Mouse (Mus musculus) stomach, postnatal 0 days (tissue): ENCODE measurements around the gene B3glct. TPM values are rescaled to one million over a fixed set of nuclear protein-coding genes. Genes with fewer than 3 reads are reported as not detected.

Source experiments
- ATAC-seq: fragments of 200-750 bp; cut with Nextera tagmentation; 2 replicates; pipeline ENCODE4 v1.8.0; 2017; ENCODE audit not compliant: low FRiP score, low TSS enrichment
- DNase-seq: peaks from one replicate; pipeline ENCODE4 v3.0.0-alpha.2; 2016; ENCODE audit warnings: low spot score
- H3K27ac ChIP-seq: fragments of 300-500 bp; sonication (generic); replicated peaks from 2 replicates; pipeline ENCODE4 v1.5.1; 2014; ENCODE audit warnings: mild to moderate bottlenecking, control low read depth
- H3K27me3 ChIP-seq: fragments of 300-500 bp; sonication (generic); 2 replicates; pipeline ENCODE4 v1.6.1; 2014; ENCODE audit warnings: low read length; ENCODE audit not compliant: control insufficient read depth, insufficient read depth
- H3K36me3 ChIP-seq: fragments of 300-500 bp; sonication (generic); 2 replicates; pipeline ENCODE4 v1.6.1; 2014; ENCODE audit warnings: low read length, mixed read lengths; ENCODE audit not compliant: control insufficient read depth, insufficient read depth
- H3K4me1 ChIP-seq: fragments of 300-500 bp; sonication (generic); replicated peaks from 2 replicates; pipeline ENCODE4 v1.6.1; 2014; ENCODE audit warnings: antibody characterized with exemption; ENCODE audit not compliant: control insufficient read depth, insufficient read depth
- H3K4me2 ChIP-seq: fragments of 300-500 bp; sonication (generic); replicated peaks from 2 replicates; pipeline ENCODE4 v1.6.1; 2014; ENCODE audit warnings: low read depth, mild to moderate bottlenecking, control low read depth, moderate library complexity
- H3K4me3 ChIP-seq: fragments of 300-500 bp; sonication (generic); 2 replicates; pipeline ENCODE4 v1.5.1; 2014; ENCODE audit warnings: low read depth, low read length, control low read depth
- H3K9ac ChIP-seq: fragments of 300-500 bp; sonication (generic); 2 replicates; pipeline ENCODE4 v1.6.1; 2014; ENCODE audit warnings: mild to moderate bottlenecking, low read length, control low read depth, mixed read lengths
- H3K9me3 ChIP-seq: fragments of 300-500 bp; sonication (generic); 2 replicates; pipeline ENCODE4 v1.6.1; 2016; ENCODE audit warnings: low read length; ENCODE audit not compliant: control insufficient read depth
- CTCF ChIP-seq: IDR thresholded peaks from 2 replicates; pipeline ENCODE4 v1.5.1; 2016; ENCODE audit warnings: antibody characterized with exemption, low read depth, mild to moderate bottlenecking, moderate library complexity
- EP300 ChIP-seq: optimal IDR thresholded peaks from 2 replicates; pipeline ENCODE3; 2016; ENCODE audit warnings: antibody characterized with exemption
- WGBS: fragments of 180-500 bp; shearing (Covaris S2); extraction: QIAGEN DNeasy Blood & Tissue Kit; methylation state at CpG from one replicate; pipeline ENCODE4 v1.1.7; 2014; 5-methylcytosine and 5-hydroxymethylcytosine counted together
- polyA plus RNA-seq: library from polyadenylated mRNA; unstranded; fragments of >200 nt; fragmentation: Nextera tagmentation; extraction: Ambion mirVana; gene quantifications from 2 replicates; pipeline ENCODE4 v1.2.1, GENCODE M21; 2015

Gene B3glct
- polyA plus RNA-seq, 1 experiment from 2014 or later, result 6.2 TPM

GRCm38 (mm10) chr5:149695077-149695750 lies 17.2 kb downstream of the B3glct start:
- Histone ChIP-seq H3K4me2 (no peak overlapping the region), H3K36me3 (no peaks in the 10 kb centered on the region), H3K4me3 (no peak overlapping the region), H3K9me3 (no peaks in the 10 kb centered on the region), H3K27me3 (no peaks in the 10 kb centered on the region), H3K4me1 (no peaks in the 10 kb centered on the region), H3K27ac (no peak overlapping the region), H3K9ac (no peak overlapping the region)
- TF ChIP-seq EP300, result no peak
- no peak for TF ChIP-seq CTCF
- WGBS, result 84% methylated on average over 18 of the region's 18 CpGs
- ATAC-seq (no peak), DNase-seq (no peak)

DNA sequence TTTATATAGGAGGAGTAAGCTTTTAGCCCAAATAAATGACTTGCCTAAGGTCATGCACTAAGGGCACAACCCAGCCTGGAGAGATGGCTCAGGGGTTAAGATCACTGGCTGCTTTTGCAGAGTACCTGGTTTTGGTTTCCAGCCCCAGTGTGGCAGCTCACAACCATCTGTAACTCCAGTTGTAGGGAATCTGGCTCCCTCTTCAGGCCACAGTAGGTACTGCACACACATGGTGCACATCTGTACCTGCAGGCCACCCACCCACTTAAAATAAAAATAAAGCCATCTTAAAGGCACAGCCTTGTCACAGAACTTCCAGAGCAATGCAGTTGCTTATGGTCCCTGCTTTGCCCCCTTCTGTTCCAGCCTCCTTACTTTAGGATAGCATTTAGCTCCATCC lies 24.7 kb downstream of the B3glct start:
- TF ChIP-seq CTCF, result peak; percentile 41
- no peak for TF ChIP-seq EP300
- Histone ChIP-seq H3K27me3 (no peaks in the 10 kb centered on the region), H3K4me2 (no peak overlapping the region), H3K9me3 (no peaks in the 10 kb centered on the region), H3K36me3 (no peaks in the 10 kb centered on the region), H3K9ac (no peak overlapping the region), H3K4me1 (no peaks in the 10 kb centered on the region), H3K27ac (no peak overlapping the region), H3K4me3 (no peak overlapping the region)
- DNase-seq (no peak), ATAC-seq (no peak)

- no peaks in the 10 kb centered on the region for H3K36me3 ChIP-seq
- no peak for ATAC-seq
- TF ChIP-seq EP300 (no peak), CTCF (peak; percentile 42)
- no peaks in the 10 kb centered on the region for H3K9me3 ChIP-seq
- no peak overlapping the region for H3K4me3 ChIP-seq
- H3K4me1 ChIP-seq, result no peaks in the 10 kb centered on the region
- no peak overlapping the region for H3K9ac ChIP-seq
- 93% methylated on average over 4 of the region's 4 CpGs for WGBS
- DNase-seq, result no peak
- H3K27ac ChIP-seq, result no peak overlapping the region
- no peak overlapping the region for H3K4me2 ChIP-seq
- H3K27me3 ChIP-seq, result no peaks in the 10 kb centered on the region
Measured at GRCm38 (mm10) chr5:149711545-149711944, 33.5 kb downstream of the B3glct start.

GRCm38 (mm10) chr5:149713170-149713774 lies 35.2 kb downstream of the B3glct start:
- ATAC-seq (no peak), DNase-seq (peak; percentile 56)
- no peak overlapping the region for H3K4me3 ChIP-seq
- H3K9me3 ChIP-seq, result no peaks in the 10 kb centered on the region
- H3K27me3 ChIP-seq, result no peaks in the 10 kb centered on the region
- H3K4me2 ChIP-seq, result no peak overlapping the region
- TF ChIP-seq CTCF (peak; percentile 73), EP300 (no peak)
- no peaks in the 10 kb centered on the region for H3K36me3 ChIP-seq
- H3K27ac ChIP-seq, result no peak overlapping the region
- no peak overlapping the region for H3K9ac ChIP-seq
- H3K4me1 ChIP-seq, result no peaks in the 10 kb centered on the region
- 50% methylated on average over 11 of the region's 11 CpGs for WGBS

- no peak for ATAC-seq
- WGBS, result 80% methylated on average over 16 of the region's 16 CpGs
- H3K27ac ChIP-seq, result no peak overlapping the region
Measured at GRCm38 (mm10) chr5:149713834-149714233, 35.8 kb downstream of the B3glct start.

DNA sequence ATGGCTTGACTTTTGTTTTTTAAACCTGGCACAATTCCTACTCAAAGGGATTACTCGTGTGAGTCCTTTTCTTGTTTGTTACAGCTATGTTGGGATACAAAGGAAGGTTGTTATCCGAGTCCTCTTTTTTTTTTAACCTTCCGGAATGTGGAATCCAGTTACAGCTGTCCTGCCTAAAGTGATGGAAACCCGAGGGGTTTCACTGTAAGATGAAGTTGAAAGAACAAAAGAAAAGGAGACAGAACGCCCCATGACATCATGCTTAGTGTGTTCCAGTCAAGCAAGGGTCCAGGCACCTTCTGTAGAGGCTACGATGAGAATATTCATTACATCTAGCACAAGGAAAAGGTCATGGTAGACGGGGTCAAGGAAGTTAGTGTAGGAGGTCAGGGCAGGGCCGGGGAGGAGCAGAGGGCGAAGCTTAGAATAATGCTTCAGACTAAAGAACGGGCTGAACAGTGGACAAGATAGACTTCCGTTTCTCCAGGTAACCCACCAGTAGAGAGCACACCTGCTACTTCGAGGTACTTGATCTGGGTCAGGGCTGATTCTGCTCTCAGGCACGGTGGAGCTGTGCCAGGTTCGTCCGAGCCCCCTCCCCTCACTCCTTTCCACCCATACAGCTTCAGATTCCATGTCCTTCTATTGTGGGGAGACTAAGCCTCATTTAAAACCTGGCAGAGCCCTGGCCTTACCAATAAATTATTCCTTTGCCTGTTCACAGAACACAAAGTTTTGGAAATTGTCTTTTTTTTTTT lies 37.7 kb downstream of the B3glct start:
- Histone ChIP-seq H3K9ac (no peak overlapping the region), H3K4me1 (no peaks in the 10 kb centered on the region), H3K27me3 (no peaks in the 10 kb centered on the region), H3K9me3 (no peaks in the 10 kb centered on the region), H3K4me2 (no peak overlapping the region), H3K27ac (no peak overlapping the region), H3K4me3 (no peak overlapping the region), H3K36me3 (no peaks in the 10 kb centered on the region)
- no peak for DNase-seq
- TF ChIP-seq CTCF (no peak), EP300 (no peak)
- WGBS, result 47% methylated on average over 15 of the region's 15 CpGs
- no peak for ATAC-seq

More at GRCm38 (mm10) chr5:149713834-149714233, 35.8 kb downstream of the B3glct start:
- no peaks in the 10 kb centered on the region for H3K4me1 ChIP-seq
- H3K9me3 ChIP-seq, result no peaks in the 10 kb centered on the region
- no peak overlapping the region for H3K9ac ChIP-seq
- H3K4me3 ChIP-seq, result no peak overlapping the region
- no peak for DNase-seq
- H3K27me3 ChIP-seq, result no peaks in the 10 kb centered on the region
- H3K36me3 ChIP-seq, result no peaks in the 10 kb centered on the region
- TF ChIP-seq EP300, result no peak
- no peak for TF ChIP-seq CTCF
- no peak overlapping the region for H3K4me2 ChIP-seq
